Mouse (Mus musculus) embryonic facial prominence, embryonic 13.5 days (tissue): ENCODE measurements around the gene Cdadc1. TPM values are rescaled to one million over a fixed set of nuclear protein-coding genes. Genes with fewer than 3 reads are reported as not detected.
A peak's percentile ranks its signal among the peaks of the same experiment; 100 is the strongest.

Experiments used
- ATAC-seq: fragments of 200-750 bp; cut with Nextera tagmentation; 2 replicates; pipeline ENCODE4 v1.8.0; 2017; ENCODE audit warnings: low read depth; ENCODE audit not compliant: insufficient number of reproducible peaks, insufficient read depth, low FRiP score, low TSS enrichment
- H3K27ac ChIP-seq: fragments of 300-500 bp; sonication (generic); 2 replicates; pipeline ENCODE4 v1.5.1; 2015; ENCODE audit warnings: moderate library complexity, mild to moderate bottlenecking, inconsistent platforms
- H3K27me3 ChIP-seq: fragments of 300-500 bp; sonication (generic); 2 replicates; pipeline ENCODE4 v1.6.1; 2015; ENCODE audit warnings: mild to moderate bottlenecking, inconsistent platforms
- H3K36me3 ChIP-seq: fragments of 300-500 bp; sonication (generic); 2 replicates; pipeline ENCODE4 v1.6.1; 2015; ENCODE audit warnings: mild to moderate bottlenecking, inconsistent platforms
- H3K4me1 ChIP-seq: fragments of 300-500 bp; sonication (generic); 2 replicates; pipeline ENCODE4 v1.6.1; 2015; ENCODE audit warnings: inconsistent platforms
- H3K4me2 ChIP-seq: fragments of 300-500 bp; sonication (generic); 2 replicates; pipeline ENCODE4 v1.6.1; 2015; ENCODE audit warnings: moderate library complexity, mild to moderate bottlenecking, inconsistent platforms
- H3K4me3 ChIP-seq: fragments of 300-500 bp; sonication (generic); 2 replicates; pipeline ENCODE4 v1.5.1; 2015; ENCODE audit warnings: mild to moderate bottlenecking, inconsistent platforms
- H3K9ac ChIP-seq: fragments of 300-500 bp; sonication (generic); 2 replicates; pipeline ENCODE4 v1.6.1; 2015; ENCODE audit warnings: mild to moderate bottlenecking, inconsistent platforms
- H3K9me3 ChIP-seq: fragments of 300-500 bp; sonication (generic); 2 replicates; pipeline ENCODE4 v1.6.1; 2016; ENCODE audit warnings: inconsistent platforms
- WGBS: fragments of 180-500 bp; shearing (Covaris S2); methylation state at CpG from one replicate; pipeline ENCODE4 v1.1.7; 2015; ENCODE audit warnings: mixed read lengths; 5-methylcytosine and 5-hydroxymethylcytosine counted together
- polyA plus RNA-seq: library from polyadenylated mRNA; unstranded; fragments of >200 nt; fragmentation: Nextera tagmentation; extraction: Ambion mirVana; gene quantifications from 2 replicates; pipeline ENCODE4 v1.2.1, GENCODE M21; 2015

Gene Cdadc1
- polyA plus RNA-seq, 1 experiment from 2014 or later, result 29.5 TPM

- Histone ChIP-seq H3K36me3 (no peaks in the 10 kb centered on the region), H3K4me2 (no peak overlapping the region), H3K27me3 (0 out of 2 replicates have a peak, but pooled peaks cover 6% of the 10 kb centered on the region), H3K9me3 (no peaks in the 10 kb centered on the region), H3K9ac (no peak overlapping the region), H3K4me1 (no peaks in the 10 kb centered on the region), H3K27ac (no peak overlapping the region), H3K4me3 (no peak overlapping the region)
- ATAC-seq, result no peak
- WGBS, result 16% methylated on average over 5 of the region's 5 CpGs
Observed at GRCm38 (mm10) chr14:59605671-59606353, 8.1 kb upstream of the Cdadc1 start.

DNA sequence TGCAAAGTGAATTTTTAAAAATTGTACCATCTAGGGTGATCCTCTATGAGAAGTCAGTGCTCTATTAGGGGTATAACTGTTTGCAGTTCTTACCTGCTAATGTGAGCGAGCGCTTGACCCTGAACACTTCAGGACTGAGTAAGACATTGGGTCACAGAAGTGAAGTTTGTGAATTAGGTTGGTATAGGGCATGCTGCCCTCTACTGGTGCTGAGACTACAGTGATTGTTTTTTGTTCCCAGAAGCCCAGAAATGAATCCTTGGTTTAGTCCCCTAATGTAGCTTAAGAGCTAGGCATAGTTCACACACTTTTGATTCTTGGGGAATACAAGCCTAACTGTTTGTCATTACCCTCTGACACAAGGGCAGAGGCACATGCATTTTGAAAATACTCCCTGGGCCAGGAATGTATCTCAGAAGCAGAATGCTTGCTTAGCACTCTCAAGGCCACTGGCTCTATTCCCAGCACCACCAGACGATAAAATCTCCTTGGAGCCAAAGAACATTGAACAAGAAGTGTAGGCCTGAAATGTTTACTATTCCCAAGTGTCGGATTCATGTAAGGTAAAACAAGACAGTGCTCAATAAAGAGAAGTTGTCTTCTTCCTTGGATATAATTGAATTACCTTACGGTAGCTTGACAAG, 6.4 kb upstream of the Cdadc1 start:
- no peak for ATAC-seq
- Histone ChIP-seq H3K4me1 (no peaks in the 10 kb centered on the region), H3K4me2 (no peak overlapping the region), H3K4me3 (no peak overlapping the region), H3K9me3 (no peaks in the 10 kb centered on the region), H3K9ac (no peak overlapping the region), H3K27ac (no peak overlapping the region), H3K36me3 (no peaks in the 10 kb centered on the region), H3K27me3 (0 out of 2 replicates have a peak, but pooled peaks cover 6% of the 10 kb centered on the region)
- 72% methylated on average over 5 of the region's 5 CpGs for WGBS

- H3K4me2 ChIP-seq, result peak overlapping the region; percentile 89
- peak overlapping the region; percentile 77 for H3K27ac ChIP-seq
- no peak for ATAC-seq
- peak overlapping the region; percentile 91 for H3K9ac ChIP-seq
- peak overlapping the region; percentile 97 for H3K4me3 ChIP-seq
- WGBS, result 5% methylated on average over 8 of the region's 8 CpGs
- no peaks in the 10 kb centered on the region for H3K36me3 ChIP-seq
- H3K27me3 ChIP-seq, result 0 out of 2 replicates have a peak, but pooled peaks cover 6% of the 10 kb centered on the region
- H3K9me3 ChIP-seq, result no peaks in the 10 kb centered on the region
- peaks cover 7% of the 10 kb centered on the region for H3K4me1 ChIP-seq
Observed at GRCm38 (mm10) chr14:59598260-59598627, 485 bp upstream of the Cdadc1 start.

DNA sequence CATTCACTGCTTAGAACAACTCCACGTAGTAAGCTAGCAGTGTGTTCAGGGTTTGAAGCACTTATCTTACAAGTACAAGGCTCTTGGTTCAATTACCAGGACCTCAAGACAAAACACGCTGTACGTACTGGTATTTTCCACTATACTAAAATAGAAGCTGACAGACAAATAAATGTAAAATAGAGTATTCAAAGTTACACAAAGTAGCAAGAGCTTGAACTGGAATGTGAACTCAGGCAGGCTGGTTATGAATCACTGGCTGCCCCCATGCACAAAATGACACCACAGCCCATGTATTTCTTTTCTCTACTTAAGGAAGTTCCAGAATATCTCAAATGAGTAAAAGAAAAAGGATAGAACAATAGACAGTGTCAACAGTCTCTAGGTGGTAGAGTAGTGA, 2.8 kb downstream of the Cdadc1 start:
- Histone ChIP-seq H3K9ac (no peak overlapping the region), H3K4me2 (no peak overlapping the region), H3K36me3 (peaks cover 18% of the 10 kb centered on the region), H3K4me3 (no peak overlapping the region), H3K9me3 (no peaks in the 10 kb centered on the region), H3K4me1 (peaks cover 7% of the 10 kb centered on the region), H3K27ac (no peak overlapping the region), H3K27me3 (no peaks in the 10 kb centered on the region)
- WGBS, result 92% methylated on average over 3 of the region's 3 CpGs
- no peak for ATAC-seq

DNA sequence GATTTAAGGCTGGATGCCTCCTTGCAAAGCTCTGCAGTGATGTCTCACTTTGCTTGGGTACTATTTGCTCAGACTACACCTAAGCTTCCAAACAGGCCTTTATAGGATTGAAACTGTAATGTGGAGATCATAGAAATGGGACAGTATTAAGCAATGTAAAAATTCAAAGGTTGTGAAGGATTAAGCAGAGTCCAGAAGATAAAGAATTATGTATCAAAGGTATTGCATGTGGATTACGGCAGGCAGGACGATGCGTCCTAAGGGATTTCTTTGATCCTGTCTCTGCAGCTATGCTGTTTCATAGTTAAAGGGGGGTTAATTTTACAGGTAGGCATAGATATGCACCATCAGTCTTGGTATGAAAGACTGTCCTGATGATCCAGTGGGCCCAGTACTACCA, 5.2 kb downstream of the Cdadc1 start:
- WGBS, result 87% methylated on average over 3 of the region's 3 CpGs
- peaks cover 38% of the 10 kb centered on the region for H3K36me3 ChIP-seq

GRCm38 (mm10) chr14:59591901-59592300, 5.9 kb downstream of the Cdadc1 start:
- H3K27ac ChIP-seq, result no peak overlapping the region
- peaks cover 39% of the 10 kb centered on the region for H3K36me3 ChIP-seq
- WGBS, result 69% methylated on average over 8 of the region's 8 CpGs
- H3K4me1 ChIP-seq, result peaks cover 4% of the 10 kb centered on the region
- H3K4me3 ChIP-seq, result no peak overlapping the region
- no peaks in the 10 kb centered on the region for H3K27me3 ChIP-seq
- ATAC-seq, result no peak
- H3K9ac ChIP-seq, result no peak overlapping the region
- no peak overlapping the region for H3K4me2 ChIP-seq
- no peaks in the 10 kb centered on the region for H3K9me3 ChIP-seq

More for the DNA sequence above, 5.2 kb downstream of the Cdadc1 start:
- no peak overlapping the region for H3K9ac ChIP-seq
- H3K4me2 ChIP-seq, result no peak overlapping the region
- no peak overlapping the region for H3K27ac ChIP-seq
- H3K4me3 ChIP-seq, result no peak overlapping the region
- H3K9me3 ChIP-seq, result no peaks in the 10 kb centered on the region
- peaks cover 7% of the 10 kb centered on the region for H3K4me1 ChIP-seq
- ATAC-seq, result no peak
- H3K27me3 ChIP-seq, result no peaks in the 10 kb centered on the region

- WGBS, result 80% methylated on average over 1 of the region's 1 CpGs
- Histone ChIP-seq H3K4me2 (no peak overlapping the region), H3K36me3 (peaks cover 52% of the 10 kb centered on the region), H3K9ac (no peak overlapping the region), H3K4me1 (no peaks in the 10 kb centered on the region), H3K4me3 (no peak overlapping the region), H3K27ac (no peak overlapping the region), H3K9me3 (no peaks in the 10 kb centered on the region), H3K27me3 (no peaks in the 10 kb centered on the region)
- no peak for ATAC-seq
Observed at GRCm38 (mm10) chr14:59590614-59591013, 7.1 kb downstream of the Cdadc1 start.

GRCm38 (mm10) chr14:59576385-59576784, 21.4 kb downstream of the Cdadc1 start:
- Histone ChIP-seq H3K4me1 (no peaks in the 10 kb centered on the region), H3K27ac (no peak overlapping the region), H3K9ac (no peak overlapping the region), H3K9me3 (no peaks in the 10 kb centered on the region), H3K4me2 (no peak overlapping the region), H3K36me3 (peaks cover 40% of the 10 kb centered on the region), H3K27me3 (no peaks in the 10 kb centered on the region), H3K4me3 (no peak overlapping the region)
- 87% methylated on average over 5 of the region's 5 CpGs for WGBS
- ATAC-seq, result no peak

- no peak for ATAC-seq
- Histone ChIP-seq H3K9me3 (no peaks in the 10 kb centered on the region), H3K9ac (no peak overlapping the region), H3K27me3 (no peaks in the 10 kb centered on the region), H3K4me2 (no peak overlapping the region), H3K27ac (no peak overlapping the region), H3K4me3 (no peak overlapping the region), H3K36me3 (peaks cover 33% of the 10 kb centered on the region), H3K4me1 (no peaks in the 10 kb centered on the region)
- 90% methylated on average over 6 of the region's 6 CpGs for WGBS
Observed at GRCm38 (mm10) chr14:59566756-59567155, 31.0 kb downstream of the Cdadc1 start.

DNA sequence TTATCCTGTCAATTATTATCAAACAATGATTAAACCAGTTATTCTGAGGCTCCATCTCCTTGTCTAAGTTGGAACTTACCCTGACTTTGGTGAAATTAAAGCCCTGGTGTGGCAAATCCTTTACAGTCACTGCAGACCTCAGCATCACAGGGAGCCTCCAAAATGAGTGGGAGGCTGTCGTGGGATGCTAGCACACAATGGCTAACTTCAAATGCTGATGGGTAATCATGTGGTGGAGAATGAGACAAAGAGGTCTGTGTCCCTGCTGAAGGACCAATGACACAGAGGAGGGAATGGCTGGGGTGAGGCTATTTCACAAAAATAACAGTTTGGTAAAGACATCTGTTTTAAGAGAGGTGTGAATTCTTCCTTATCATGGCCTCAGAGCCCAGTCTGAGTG, 39.9 kb downstream of the Cdadc1 start:
- no peak for ATAC-seq
- Histone ChIP-seq H3K27me3 (no peaks in the 10 kb centered on the region), H3K4me2 (no peak overlapping the region), H3K4me1 (no peaks in the 10 kb centered on the region), H3K27ac (no peak overlapping the region), H3K4me3 (no peak overlapping the region), H3K9ac (no peak overlapping the region), H3K9me3 (no peaks in the 10 kb centered on the region), H3K36me3 (no peaks in the 10 kb centered on the region)
- 49% methylated on average over 1 of the region's 1 CpGs for WGBS

- Histone ChIP-seq H3K27ac (no peak overlapping the region), H3K36me3 (no peaks in the 10 kb centered on the region), H3K4me2 (no peak overlapping the region), H3K4me1 (no peaks in the 10 kb centered on the region; the same call in 1 of the 2 replicates), H3K27me3 (no peaks in the 10 kb centered on the region), H3K4me3 (no peak overlapping the region), H3K9ac (no peak overlapping the region), H3K9me3 (no peaks in the 10 kb centered on the region)
- ATAC-seq, result no peak
- WGBS, result 67% methylated on average over 4 of the region's 4 CpGs
Observed at GRCm38 (mm10) chr14:59557071-59557470, 40.7 kb downstream of the Cdadc1 start.

DNA sequence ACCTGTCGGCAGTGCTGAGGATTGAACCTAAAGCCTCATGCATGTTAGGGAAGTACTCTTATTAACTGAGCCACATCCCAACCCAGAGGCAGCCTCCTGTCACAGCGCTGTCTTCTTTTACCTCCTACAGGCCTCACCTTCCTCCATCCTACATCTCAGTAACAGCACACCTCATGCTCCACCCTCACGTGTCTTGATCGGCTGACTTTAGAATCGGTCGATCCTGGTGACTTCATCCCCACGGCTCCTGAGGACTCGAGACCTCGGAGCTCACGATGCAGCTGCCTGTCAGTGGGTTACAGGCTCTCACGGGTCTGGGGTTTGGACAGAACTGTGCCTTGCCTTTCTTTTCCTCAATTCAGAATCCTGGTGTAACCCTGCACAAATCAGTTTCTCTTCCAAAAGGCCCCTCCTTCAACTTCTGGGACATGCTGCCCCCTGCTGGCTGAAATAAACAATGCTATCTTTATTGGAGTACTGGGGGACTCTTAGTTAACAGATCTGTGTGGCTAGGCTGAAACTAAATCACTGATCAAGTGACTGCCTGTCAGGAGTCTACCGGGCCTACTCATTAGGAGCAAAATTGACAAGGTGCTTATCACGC, 41.7 kb downstream of the Cdadc1 start:
- peak overlapping the region; percentile 30 for H3K4me2 ChIP-seq
- no peaks in the 10 kb centered on the region for H3K9me3 ChIP-seq
- ATAC-seq, result no peak
- no peaks in the 10 kb centered on the region; the same call in 1 of the 2 replicates for H3K4me1 ChIP-seq
- WGBS, result 52% methylated on average over 13 of the region's 13 CpGs
- H3K27ac ChIP-seq, result no peak overlapping the region
- no peaks in the 10 kb centered on the region for H3K36me3 ChIP-seq
- 0 out of 2 replicates have a peak overlapping the region, but pooled peaks have one; percentile 46 for H3K9ac ChIP-seq
- H3K27me3 ChIP-seq, result no peaks in the 10 kb centered on the region
- H3K4me3 ChIP-seq, result 0 out of 2 replicates have a peak overlapping the region, but pooled peaks have one; percentile 12
